9 mouse cellular contexts compared by ENCODE assay signal in the genomic region with DNA sequence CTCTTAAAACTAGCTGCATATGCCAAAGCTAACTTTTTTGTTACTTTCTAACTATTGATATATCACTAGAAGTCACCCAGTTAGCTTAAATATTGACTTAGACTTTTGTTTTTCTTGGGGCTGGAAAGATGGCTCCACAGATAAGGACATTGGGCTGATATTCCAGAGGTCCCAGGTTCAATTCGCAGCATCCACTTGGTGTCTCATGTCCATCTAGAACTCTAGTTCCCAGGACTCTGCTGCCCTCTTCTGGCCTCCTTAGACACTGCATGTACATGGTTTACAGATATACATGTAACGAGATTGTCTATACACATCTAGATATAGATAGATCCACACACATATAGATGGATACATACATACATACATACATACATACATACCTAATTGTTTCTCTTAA. TPM values are rescaled to one million over a fixed set of nuclear protein-coding genes. Genes with fewer than 3 reads are reported as not detected.
DNase-seq lines count a peak whose midpoint lies in the region; TF ChIP-seq lines count a peak whose summit lies in the region.
"Had no signal": no experiment of that assay in that cellular context is flagged by ENCODE, and none has a peak within 500 bp of the region (broad histone marks: within the 10 kb centered on the region; RNA-seq: fewer than 3 reads in every experiment).

No protein-coding gene starts in this region.

- no peaks in the 10 kb centered on the region for H3K27me3 ChIP-seq in cerebellum, adult 2 months (ENCODE audit: control insufficient read depth, insufficient read depth, low read length)
- H3K27me3 ChIP-seq: embryonic facial prominence, embryonic 12.5 days had no signal

- no peaks in the 10 kb centered on the region for H3K4me1 ChIP-seq in cerebellum, adult 2 months (ENCODE audit: control insufficient read depth, insufficient read depth, low read length)

- no peak overlapping the region for H3K27ac ChIP-seq in cerebellum, adult 2 months (ENCODE audit: insufficient read depth, low read length)
- H3K27ac ChIP-seq: embryonic facial prominence, embryonic 12.5 days had no signal

- no peak overlapping the region for H3K4me3 ChIP-seq in cerebellum, adult 2 months (replicated peaks; ENCODE audit: insufficient read depth, low read depth, low read length)
- H3K4me3 ChIP-seq: embryonic facial prominence, embryonic 12.5 days had no signal

- intact Hi-C loops in heart, postnatal 25 days (cut with DNase I) = no loop called here

- DNase-seq in heart, adult 8-10 months (ENCODE audit: low spot score) = peak; percentile 50
- DNase-seq in heart, postnatal 25 days (ENCODE audit: low spot score) = no peak
- DNase-seq in urinary bladder, postnatal 14 days (ENCODE audit: low spot score) = peak; percentile 67
- no peak for DNase-seq in urinary bladder, postnatal 10 days (ENCODE audit: low spot score)
- peak; percentile 15 to 27 for DNase-seq in cerebellum, adult 2 months
- DNase-seq in kidney, adult 8-10 months = peak; percentile 24 to 74
- peak; percentile 29 to 51 for DNase-seq in natural killer cell, adult 2 months (ENCODE audit: low spot score in 2 of 2)
- DNase-seq in yolk sac, embryonic 10.5 days (ENCODE audit: low spot score) = no peak

- 82% methylated on average over 2 of the region's 2 CpGs for WGBS in cerebellum, adult 2 months

- no peak for TF ChIP-seq POLR2A in cerebellum, adult 2 months (IDR thresholded peaks at IDR 0.05; ENCODE audit: borderline replicate concordance, insufficient read depth, low read length)

- peak; percentile 39; the same call in 1 of the 2 replicates for TF ChIP-seq CTCF in cerebellum, adult 2 months (IDR thresholded peaks at IDR 0.05; ENCODE audit: borderline replicate concordance, insufficient read depth, low read depth, low read length)

RNA-seq across cellular contexts. Expression of a gene that starts 4.4 kb away (rescaled TPM):
- 1 to 10 TPM; 2.1 to 6.7 (median 5.4) TPM for total RNA-seq in heart, adult 8-10 months (2022)
- total RNA-seq in heart, postnatal 25 days (2021) = 1 to 10 TPM; 3.8 to 9.1 TPM
- 17.8 and 19.0 TPM in 2 replicates for polyA plus RNA-seq in cerebellum, adult 2 months (2012; rRNA removed)

Comparison
In these comparisons a context has a peak if more than half of its experiments do, and no peak if none do; other contexts are left out.
1. DNase-seq: peak in heart, adult 8-10 months (single experiment), urinary bladder, postnatal 14 days (single experiment), cerebellum, adult 2 months (2 of 2), kidney, adult 8-10 months (2 of 2) and natural killer cell, adult 2 months (2 of 2); none in heart, postnatal 25 days (single experiment), urinary bladder, postnatal 10 days (single experiment) and yolk sac, embryonic 10.5 days (single experiment).